Mouse (Mus musculus) hindbrain, embryonic 13.5 days (tissue): ENCODE measurements around the gene Magi3. TPM values are rescaled to one million over a fixed set of nuclear protein-coding genes. Genes with fewer than 3 reads are reported as not detected.
A peak's percentile ranks its signal among the peaks of the same experiment; 100 is the strongest.

ENCODE experiments used
- ATAC-seq: fragments of 200-750 bp; cut with Nextera tagmentation; 2 replicates; pipeline ENCODE4 v1.8.0; 2017; ENCODE audit warnings: moderate TSS enrichment; ENCODE audit not compliant: low FRiP score
- H3K27ac ChIP-seq: fragments of 300-500 bp; sonication (generic); 2 replicates; pipeline ENCODE4 v1.5.1; 2015; ENCODE audit warnings: inconsistent platforms, mild to moderate bottlenecking, moderate library complexity
- H3K27me3 ChIP-seq: fragments of 300-500 bp; sonication (generic); 2 replicates; pipeline ENCODE4 v1.6.1; 2015; ENCODE audit warnings: mild to moderate bottlenecking, inconsistent platforms
- H3K36me3 ChIP-seq: fragments of 300-500 bp; sonication (generic); 2 replicates; pipeline ENCODE4 v1.6.1; 2015; ENCODE audit warnings: mild to moderate bottlenecking, inconsistent platforms
- H3K4me1 ChIP-seq: fragments of 300-500 bp; sonication (generic); replicated peaks from 2 replicates; pipeline ENCODE4 v1.6.1; 2015; ENCODE audit warnings: inconsistent platforms
- H3K4me2 ChIP-seq: fragments of 300-500 bp; sonication (generic); 2 replicates; pipeline ENCODE4 v1.6.1; 2015; ENCODE audit warnings: inconsistent platforms, mild to moderate bottlenecking, moderate library complexity
- H3K4me3 ChIP-seq: fragments of 300-500 bp; sonication (generic); 2 replicates; pipeline ENCODE4 v1.5.1; 2015; ENCODE audit warnings: mild to moderate bottlenecking, inconsistent platforms
- H3K9ac ChIP-seq: fragments of 300-500 bp; sonication (generic); 2 replicates; pipeline ENCODE4 v1.6.1; 2015; ENCODE audit warnings: mild to moderate bottlenecking, inconsistent platforms
- H3K9me3 ChIP-seq: fragments of 300-500 bp; sonication (generic); 2 replicates; pipeline ENCODE4 v1.6.1; 2016; ENCODE audit warnings: inconsistent platforms
- WGBS: fragments of 180-500 bp; shearing (Covaris S2); methylation state at CpG from one replicate; pipeline ENCODE4 v1.1.7; 2015; 5-methylcytosine and 5-hydroxymethylcytosine counted together
- polyA plus RNA-seq: library from polyadenylated mRNA; unstranded; fragments of >200 nt; fragmentation: Nextera tagmentation; extraction: Ambion mirVana; gene quantifications from 2 replicates; pipeline ENCODE4 v1.2.1, GENCODE M21; 2015

The Magi3 gene
- polyA plus RNA-seq, 1 experiment from 2014 or later, result 6.2 TPM

DNA sequence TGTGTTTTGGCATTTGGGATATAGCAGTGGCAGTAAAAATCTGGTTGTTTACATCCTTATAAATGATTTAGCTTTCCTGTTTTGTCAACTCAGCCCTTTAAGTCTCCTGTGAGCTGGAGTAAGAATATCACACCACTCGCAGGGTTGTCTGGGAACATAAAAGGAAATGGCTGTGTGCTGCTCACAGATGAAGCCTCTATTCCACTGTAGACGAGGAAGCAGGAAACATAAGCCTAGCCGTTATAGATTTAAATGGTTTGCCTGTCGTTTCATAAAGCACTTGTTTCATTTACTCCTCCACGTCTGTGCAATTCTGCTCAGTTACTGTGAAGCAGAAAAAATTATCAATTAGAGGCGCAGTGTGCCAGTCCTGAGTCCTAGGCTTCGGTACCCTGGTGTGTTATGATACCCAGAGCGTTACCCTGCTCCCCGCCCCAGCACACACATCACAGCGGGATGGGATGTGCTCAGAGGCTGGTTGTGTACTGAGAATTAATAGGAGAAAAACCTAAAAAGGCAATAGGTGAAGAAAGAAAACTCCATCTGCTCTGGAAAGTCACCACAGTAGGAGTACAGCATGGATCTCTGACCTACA is 17.8 kb upstream of the Magi3 start:
- Histone ChIP-seq H3K27me3 (no peaks in the 10 kb centered on the region), H3K36me3 (no peaks in the 10 kb centered on the region), H3K4me1 (peaks cover 14% of the 10 kb centered on the region; the same call in 1 of the 2 replicates), H3K9me3 (no peaks in the 10 kb centered on the region), H3K4me3 (no peak overlapping the region), H3K4me2 (no peak overlapping the region), H3K27ac (peak overlapping the region; percentile 56), H3K9ac (no peak overlapping the region)
- ATAC-seq, result peak; percentile 46; the same call in 1 of the 2 replicates
- 53% methylated on average over 10 of the region's 10 CpGs for WGBS

DNA sequence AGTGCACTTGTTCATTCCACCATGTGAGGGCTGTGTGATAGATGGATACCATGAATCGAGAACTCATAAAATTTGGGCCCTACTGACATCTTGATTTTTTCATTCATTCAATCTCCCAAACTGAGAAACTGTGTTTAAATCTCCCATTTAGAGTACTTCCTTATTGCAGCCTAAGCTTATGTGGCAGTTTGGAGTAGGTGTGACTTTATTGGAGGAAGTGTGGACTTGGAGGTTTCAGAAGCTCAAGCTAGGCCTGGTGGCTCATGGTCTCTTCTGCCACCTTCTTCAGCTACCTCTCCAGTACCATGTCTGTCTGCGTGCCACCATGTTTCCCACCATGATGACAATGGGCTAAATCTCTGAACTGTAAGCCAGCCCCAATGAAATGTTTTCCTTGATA is 15.9 kb upstream of the Magi3 start:
- no peak overlapping the region for H3K27ac ChIP-seq
- no peaks in the 10 kb centered on the region for H3K9me3 ChIP-seq
- no peaks in the 10 kb centered on the region for H3K36me3 ChIP-seq
- H3K27me3 ChIP-seq, result no peaks in the 10 kb centered on the region
- H3K4me2 ChIP-seq, result no peak overlapping the region
- no peak overlapping the region for H3K4me3 ChIP-seq
- ATAC-seq, result no peak
- 93% methylated on average over 2 of the region's 2 CpGs for WGBS
- no peak overlapping the region for H3K9ac ChIP-seq
- peaks cover 14% of the 10 kb centered on the region; the same call in 1 of the 2 replicates for H3K4me1 ChIP-seq

DNA sequence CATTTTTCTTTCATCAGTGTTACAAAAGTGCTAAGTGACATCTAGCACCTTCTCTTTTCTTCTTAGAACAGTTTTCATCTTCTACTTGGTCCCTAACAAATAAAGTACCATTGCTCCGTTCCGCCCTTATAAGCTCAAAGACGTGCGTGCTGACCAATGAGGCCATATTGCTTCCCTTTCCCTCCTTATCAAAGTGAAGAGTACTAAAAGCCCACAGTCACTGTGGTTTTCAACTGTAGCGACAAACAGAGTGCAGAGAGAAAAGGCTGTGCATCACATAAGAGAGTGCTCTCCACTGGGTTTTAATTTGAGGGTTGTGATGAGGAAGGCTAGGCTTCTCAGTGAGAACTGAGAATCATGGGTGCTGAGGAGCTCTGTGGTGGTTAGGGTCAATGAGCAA is 14.9 kb upstream of the Magi3 start:
- Histone ChIP-seq H3K36me3 (no peaks in the 10 kb centered on the region), H3K4me3 (no peak overlapping the region), H3K4me2 (no peak overlapping the region), H3K27me3 (no peaks in the 10 kb centered on the region), H3K4me1 (peaks cover 14% of the 10 kb centered on the region; the same call in 1 of the 2 replicates), H3K9me3 (no peaks in the 10 kb centered on the region), H3K27ac (no peak overlapping the region), H3K9ac (no peak overlapping the region)
- 93% methylated on average over 5 of the region's 5 CpGs for WGBS
- ATAC-seq, result no peak

DNA sequence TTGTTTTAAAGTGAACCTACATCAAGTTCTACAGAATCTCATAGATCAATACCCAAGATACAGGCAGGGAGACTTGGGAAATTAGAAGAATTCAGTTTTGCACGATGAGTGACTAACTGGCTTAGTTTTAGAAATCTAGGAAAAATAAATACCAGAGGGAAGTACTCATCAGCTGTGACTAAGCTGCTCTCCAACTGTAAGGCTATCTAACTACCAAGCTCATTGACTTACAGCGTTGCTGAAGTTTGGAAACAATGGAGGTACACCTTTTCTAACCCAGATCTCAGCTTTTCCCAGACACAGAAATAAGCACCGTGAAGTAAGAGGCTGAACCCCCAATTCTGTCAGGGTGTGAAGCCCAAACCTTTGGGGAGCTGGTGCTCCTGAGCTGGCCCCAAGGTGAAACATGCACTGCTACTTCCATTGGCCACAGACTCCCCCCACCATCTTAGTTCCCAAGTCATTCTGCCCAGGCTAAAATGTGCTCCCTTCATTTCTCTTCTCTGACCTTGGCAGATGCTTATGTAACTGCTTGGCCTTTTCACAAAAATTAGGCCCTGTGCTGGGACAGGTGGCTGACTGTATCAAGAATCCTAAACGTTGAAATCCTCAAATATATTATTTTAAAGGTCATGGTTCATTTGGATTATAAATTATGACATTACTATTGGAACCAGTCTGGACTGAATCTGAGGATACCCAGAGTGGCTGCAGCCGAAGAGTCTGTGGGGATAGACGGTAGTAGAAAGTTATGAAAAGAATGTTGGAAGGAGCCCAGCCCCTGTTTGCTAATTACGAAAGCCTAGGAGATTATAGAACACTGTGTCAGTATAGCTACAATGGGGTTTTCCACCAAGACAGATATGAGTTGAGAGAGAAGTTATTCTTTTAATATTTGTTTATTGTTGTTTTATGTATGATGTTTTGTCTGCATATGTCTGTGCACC is 13.5 kb upstream of the Magi3 start:
- WGBS, result 84% methylated on average over 7 of the region's 7 CpGs

DNA sequence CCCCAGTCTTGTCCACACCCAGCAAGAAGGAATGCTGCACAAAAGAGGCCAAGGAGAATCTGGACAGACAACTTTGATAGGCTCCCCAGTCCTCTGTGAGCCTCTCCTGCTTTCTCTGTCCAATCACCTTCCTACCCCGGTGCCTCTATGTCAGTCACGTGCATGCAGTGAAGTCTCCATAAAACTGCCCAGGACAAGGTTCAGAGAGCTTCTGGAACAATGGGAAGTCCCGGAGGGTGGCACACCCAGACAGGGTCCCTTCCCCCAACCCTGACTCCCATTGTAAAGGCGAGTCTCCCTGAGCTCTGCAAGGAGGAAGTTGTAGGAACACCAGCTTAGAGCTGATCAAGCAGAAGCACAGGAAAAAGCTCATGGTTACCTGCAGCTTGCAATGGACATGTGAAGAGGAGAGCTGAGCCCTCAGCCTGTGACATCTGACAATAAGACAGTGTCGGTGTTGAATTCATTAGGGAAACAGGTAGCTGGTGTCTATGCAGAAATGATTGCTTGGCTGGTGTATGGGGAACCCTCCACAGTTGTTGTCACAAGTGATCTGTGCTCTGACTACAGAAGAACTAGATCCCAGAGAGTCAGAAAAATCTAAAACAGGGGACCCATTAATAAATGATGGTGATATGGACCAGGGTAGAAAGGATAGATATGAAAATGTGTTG is 7.4 kb upstream of the Magi3 start:
- Histone ChIP-seq H3K9me3 (no peaks in the 10 kb centered on the region), H3K4me3 (no peak overlapping the region), H3K27ac (no peak overlapping the region), H3K27me3 (no peaks in the 10 kb centered on the region), H3K4me1 (no peaks in the 10 kb centered on the region), H3K9ac (no peak overlapping the region), H3K36me3 (no peaks in the 10 kb centered on the region), H3K4me2 (no peak overlapping the region)
- 27% methylated on average over 5 of the region's 5 CpGs for WGBS
- no peak for ATAC-seq

More for the DNA sequence above, 13.5 kb upstream of the Magi3 start:
- Histone ChIP-seq H3K4me2 (no peak overlapping the region), H3K4me3 (no peak overlapping the region), H3K9me3 (no peaks in the 10 kb centered on the region), H3K36me3 (no peaks in the 10 kb centered on the region), H3K4me1 (peaks cover 14% of the 10 kb centered on the region; the same call in 1 of the 2 replicates), H3K27me3 (no peaks in the 10 kb centered on the region), H3K27ac (no peak overlapping the region), H3K9ac (no peak overlapping the region)
- ATAC-seq, result no peak

DNA sequence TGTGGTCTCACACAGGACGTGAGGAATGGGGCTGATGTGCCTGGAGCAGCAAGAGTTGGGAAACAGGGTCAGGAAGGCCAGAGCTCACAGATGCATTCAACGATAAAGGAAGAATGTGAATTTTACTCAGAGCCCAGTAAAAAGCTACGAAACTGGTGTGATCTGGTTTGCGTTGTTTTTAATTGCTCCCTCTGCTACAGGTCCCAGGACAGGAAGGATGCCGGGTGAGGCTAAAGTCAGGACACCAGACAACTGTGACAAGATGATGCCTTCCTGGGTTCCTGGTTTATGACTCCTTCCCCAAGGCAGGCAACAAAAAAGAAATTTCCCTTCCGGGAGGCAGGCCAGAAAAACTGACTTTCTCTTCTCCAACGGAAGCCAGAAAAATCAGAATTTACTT is 6.6 kb upstream of the Magi3 start:
- WGBS, result 78% methylated on average over 7 of the region's 7 CpGs
- no peak for ATAC-seq
- H3K36me3 ChIP-seq, result no peaks in the 10 kb centered on the region
- H3K4me3 ChIP-seq, result no peak overlapping the region
- no peak overlapping the region for H3K9ac ChIP-seq
- no peak overlapping the region for H3K4me2 ChIP-seq
- H3K27ac ChIP-seq, result no peak overlapping the region
- peaks cover under 1% of the 10 kb centered on the region; the same call in 1 of the 2 replicates for H3K4me1 ChIP-seq
- no peaks in the 10 kb centered on the region for H3K27me3 ChIP-seq
- no peaks in the 10 kb centered on the region for H3K9me3 ChIP-seq

DNA sequence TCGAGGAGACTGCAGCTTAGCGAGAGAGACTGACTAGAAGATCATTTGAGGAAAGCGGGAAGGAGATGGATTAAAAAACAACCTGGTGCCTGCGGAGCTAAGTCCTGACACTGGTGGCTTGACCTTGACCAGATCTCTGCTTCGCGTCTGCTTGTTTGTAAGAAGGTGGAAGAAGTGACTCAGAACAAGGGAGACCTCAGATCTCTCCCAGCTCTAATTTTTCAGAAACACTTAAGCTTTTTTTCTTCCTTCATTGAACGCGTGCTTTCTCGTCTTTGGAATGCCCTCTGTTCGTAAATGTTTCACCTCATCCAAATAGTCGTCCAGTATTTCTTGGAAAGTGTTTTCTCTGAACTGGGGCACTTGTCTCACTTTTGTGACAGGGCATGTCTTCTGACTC is 982 bp upstream of the Magi3 start:
- Histone ChIP-seq H3K4me1 (peaks cover 25% of the 10 kb centered on the region), H3K27ac (peak overlapping the region; percentile 36; the same call in 1 of the 2 replicates), H3K4me2 (peak overlapping the region; percentile 57), H3K4me3 (peak overlapping the region; percentile 85), H3K27me3 (no peaks in the 10 kb centered on the region), H3K9me3 (no peaks in the 10 kb centered on the region), H3K36me3 (no peaks in the 10 kb centered on the region), H3K9ac (peak overlapping the region; percentile 30)
- WGBS, result 13% methylated on average over 11 of the region's 11 CpGs
- ATAC-seq, result no peak

DNA sequence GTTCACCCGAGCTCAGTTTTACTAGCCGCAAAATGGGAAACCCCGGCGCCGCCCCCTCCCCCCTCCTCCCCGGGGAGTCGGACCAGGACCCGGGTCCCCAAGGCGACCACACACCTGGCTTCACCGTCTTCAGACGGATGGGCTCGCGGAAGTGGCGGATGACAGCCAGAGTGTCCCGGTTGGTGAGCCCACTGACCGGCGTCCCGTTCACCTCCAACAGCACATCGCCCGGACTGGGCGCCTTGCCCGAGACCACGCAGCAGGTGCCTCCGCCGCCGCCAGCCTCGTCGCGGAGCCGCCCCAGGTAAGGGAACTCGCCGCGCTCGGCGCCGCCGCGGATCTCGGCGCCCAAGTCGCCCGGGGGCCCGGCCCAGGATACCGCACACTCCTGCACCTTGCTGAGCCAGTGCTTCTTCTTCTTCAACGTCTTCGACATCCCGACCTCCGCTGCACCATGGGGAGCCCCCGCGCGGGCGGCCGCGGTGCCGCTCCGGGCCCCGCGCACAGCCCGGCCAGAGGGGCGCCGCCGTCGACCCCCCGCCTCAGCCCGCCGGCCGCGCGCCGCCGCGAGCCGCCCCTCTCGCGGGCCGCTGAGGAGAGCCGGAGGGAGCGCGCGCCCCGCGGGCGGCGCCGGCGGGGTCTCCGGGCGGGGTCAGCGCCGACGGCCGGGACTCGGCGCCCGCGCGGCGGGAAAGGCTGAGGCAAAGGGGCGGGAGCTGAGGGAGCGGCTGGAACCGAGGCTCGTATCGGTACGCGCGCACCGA is 461 bp downstream of the Magi3 start:
- Histone ChIP-seq H3K36me3 (no peaks in the 10 kb centered on the region), H3K4me3 (peak overlapping the region; percentile 85), H3K27me3 (no peaks in the 10 kb centered on the region), H3K27ac (peak overlapping the region; percentile 96), H3K4me2 (peak overlapping the region; percentile 80), H3K9ac (peak overlapping the region; percentile 90), H3K4me1 (peaks cover 25% of the 10 kb centered on the region), H3K9me3 (no peaks in the 10 kb centered on the region)
- under 1% methylated on average over 81 of the region's 107 CpGs for WGBS
- ATAC-seq, result peak; percentile 63

DNA sequence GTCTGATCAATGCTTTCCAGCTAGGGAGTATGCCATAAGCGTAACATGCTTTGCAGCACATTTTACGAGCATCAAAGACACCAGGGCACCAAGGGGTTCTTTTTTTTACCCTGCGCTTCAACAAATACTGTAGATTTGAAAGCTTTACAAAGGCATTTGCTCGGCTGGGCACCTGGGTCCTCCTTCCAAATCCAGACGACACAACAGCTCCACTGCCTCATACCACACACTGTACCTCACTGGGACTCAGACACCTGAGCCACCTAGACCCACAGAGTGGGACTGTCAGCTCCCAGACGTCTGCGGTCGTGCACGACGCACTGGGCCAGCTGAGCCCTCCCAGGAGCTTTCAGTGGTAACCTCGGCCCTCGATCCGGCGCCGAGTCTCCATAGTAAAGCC is 1.2 kb downstream of the Magi3 start:
- peak overlapping the region; percentile 85 for H3K4me3 ChIP-seq
- H3K27me3 ChIP-seq, result no peaks in the 10 kb centered on the region
- peak overlapping the region; percentile 90 for H3K9ac ChIP-seq
- no peaks in the 10 kb centered on the region for H3K9me3 ChIP-seq
- peaks cover 25% of the 10 kb centered on the region for H3K4me1 ChIP-seq
- WGBS, result 1% methylated on average over 15 of the region's 15 CpGs
- ATAC-seq, result peak; percentile 21; the same call in 1 of the 2 replicates
- H3K36me3 ChIP-seq, result no peaks in the 10 kb centered on the region
- peak overlapping the region; percentile 80 for H3K4me2 ChIP-seq
- peak overlapping the region; percentile 96 for H3K27ac ChIP-seq

DNA sequence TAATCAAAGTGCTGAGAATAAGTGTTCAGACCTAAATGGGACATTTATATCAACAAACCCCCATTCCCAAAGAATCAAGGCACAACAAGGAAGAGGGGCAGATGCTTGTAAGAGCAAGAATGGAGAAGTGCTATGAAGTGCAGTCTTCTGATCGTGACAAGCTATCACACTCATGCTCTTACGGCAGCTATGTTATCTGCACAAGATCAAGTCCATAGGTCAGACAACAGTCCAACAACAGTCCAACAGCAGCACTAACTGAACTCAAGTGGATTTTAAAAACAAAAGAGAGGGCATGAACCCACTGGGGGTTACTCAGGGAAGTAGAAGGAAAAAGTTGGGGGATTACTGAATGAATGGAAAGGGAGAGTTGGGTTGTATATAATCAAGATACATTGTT is 30.4 kb downstream of the Magi3 start:
- no peaks in the 10 kb centered on the region for H3K27me3 ChIP-seq
- ATAC-seq, result no peak
- no peak overlapping the region for H3K4me3 ChIP-seq
- no peak overlapping the region for H3K27ac ChIP-seq
- H3K4me1 ChIP-seq, result no peaks in the 10 kb centered on the region
- no peak overlapping the region for H3K4me2 ChIP-seq
- H3K9me3 ChIP-seq, result no peaks in the 10 kb centered on the region
- H3K9ac ChIP-seq, result no peak overlapping the region
- 98% methylated on average over 2 of the region's 2 CpGs for WGBS
- H3K36me3 ChIP-seq, result no peaks in the 10 kb centered on the region

DNA sequence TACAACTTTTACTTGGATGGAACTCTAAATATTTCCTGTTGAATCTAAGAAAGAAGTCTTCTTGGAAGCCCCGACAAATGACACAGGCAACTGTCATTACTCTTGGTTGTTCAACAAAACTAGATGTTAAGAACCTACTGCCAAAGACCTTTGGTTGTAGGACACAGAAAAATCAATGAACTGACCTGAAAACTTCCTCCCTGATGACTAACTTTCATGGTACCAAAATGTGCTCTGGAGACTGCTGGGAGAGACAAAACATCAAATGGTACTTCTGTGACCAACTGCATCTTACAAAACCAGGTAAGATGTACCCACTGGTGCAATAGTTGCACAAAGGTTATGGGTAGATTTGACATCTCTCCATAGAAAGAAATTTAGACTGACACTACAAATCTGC is 30.9 kb downstream of the Magi3 start:
- Histone ChIP-seq H3K27ac (no peak overlapping the region), H3K4me3 (no peak overlapping the region), H3K9me3 (no peaks in the 10 kb centered on the region), H3K27me3 (no peaks in the 10 kb centered on the region), H3K9ac (no peak overlapping the region), H3K4me2 (no peak overlapping the region), H3K4me1 (no peaks in the 10 kb centered on the region), H3K36me3 (no peaks in the 10 kb centered on the region)
- WGBS, result 97% methylated on average over 1 of the region's 1 CpGs
- no peak for ATAC-seq

DNA sequence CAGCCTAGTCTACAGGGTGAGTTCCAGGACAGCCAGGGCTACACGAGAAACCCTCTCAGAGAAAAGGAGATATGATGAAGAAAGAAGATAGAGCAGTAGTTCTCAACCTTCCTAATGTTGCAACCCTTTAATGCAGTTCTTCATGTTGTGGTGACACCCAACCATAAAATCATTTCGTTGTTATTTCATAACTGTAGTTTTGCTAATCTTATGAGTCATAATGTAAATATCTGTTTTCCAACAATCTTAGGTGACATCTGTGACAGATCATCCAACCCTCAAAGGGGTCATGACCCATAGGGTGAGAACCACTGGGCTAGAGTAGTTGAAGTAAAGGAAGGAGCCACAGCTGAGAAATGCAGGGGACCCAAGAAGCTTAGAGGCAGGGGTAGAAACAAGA is 35.9 kb downstream of the Magi3 start:
- no peak overlapping the region for H3K4me3 ChIP-seq
- no peak overlapping the region for H3K9ac ChIP-seq
- WGBS, result 96% methylated on average over 2 of the region's 2 CpGs
- ATAC-seq, result no peak
- no peak overlapping the region for H3K4me2 ChIP-seq
- no peaks in the 10 kb centered on the region for H3K4me1 ChIP-seq
- H3K27me3 ChIP-seq, result no peaks in the 10 kb centered on the region
- no peaks in the 10 kb centered on the region for H3K9me3 ChIP-seq
- no peak overlapping the region for H3K27ac ChIP-seq
- no peaks in the 10 kb centered on the region for H3K36me3 ChIP-seq
